Mouse (Mus musculus) G1E (cell line): ENCODE results near the gene Paox.

Source experiments
- CTCF ChIP-seq: IDR thresholded peaks from 2 replicates; pipeline ENCODE4 v1.5.1; 2012; ENCODE audit warnings: low read depth, low read length, inconsistent platforms, mixed read lengths
- GATA1 ChIP-seq: IDR thresholded peaks from 2 replicates; pipeline ENCODE4 v1.6.1; 2012; ENCODE audit warnings: borderline replicate concordance, low read length, inconsistent platforms, mixed read lengths
- TAL1 ChIP-seq: conservative IDR thresholded peaks from 2 replicates; pipeline ENCODE4 v1.6.1; 2012; ENCODE audit warnings: low read depth, low read length, inconsistent platforms, mixed read lengths

- TF ChIP-seq CTCF = no peak
- no peak for TF ChIP-seq GATA1
- TF ChIP-seq TAL1 = no peak
Measured at GRCm38 (mm10) chr7:140120484-140120883, 4.9 kb downstream of the Paox start.
